Mouse (Mus musculus) midbrain, embryonic 15.5 days (tissue): Measurements from ENCODE around the gene Fkbpl. TPM values are rescaled to one million over a fixed set of nuclear protein-coding genes. Genes with fewer than 3 reads are reported as not detected.

Experiments used
- ATAC-seq: fragments of 200-750 bp; cut with Nextera tagmentation; replicated peaks from 2 replicates; pipeline ENCODE4 v1.8.0; 2017; ENCODE audit warnings: moderate TSS enrichment
- H3K27ac ChIP-seq: fragments of 300-500 bp; sonication (generic); 2 replicates; pipeline ENCODE4 v1.5.1; 2015; ENCODE audit warnings: mild to moderate bottlenecking, inconsistent platforms
- H3K27me3 ChIP-seq: fragments of 300-500 bp; sonication (generic); replicated peaks from 2 replicates; pipeline ENCODE4 v1.6.1; 2015; ENCODE audit warnings: inconsistent platforms
- H3K36me3 ChIP-seq: fragments of 300-500 bp; sonication (generic); replicated peaks from 2 replicates; pipeline ENCODE4 v1.6.1; 2015; ENCODE audit warnings: inconsistent platforms
- H3K4me1 ChIP-seq: fragments of 300-500 bp; sonication (generic); 2 replicates; pipeline ENCODE4 v1.6.1; 2015; ENCODE audit warnings: inconsistent platforms
- H3K4me2 ChIP-seq: fragments of 300-500 bp; sonication (generic); 2 replicates; pipeline ENCODE4 v1.6.1; 2015; ENCODE audit warnings: inconsistent platforms, mild to moderate bottlenecking, moderate library complexity
- H3K4me3 ChIP-seq: fragments of 300-500 bp; sonication (generic); 2 replicates; pipeline ENCODE4 v1.5.1; 2015; ENCODE audit warnings: mild to moderate bottlenecking, inconsistent platforms
- H3K9ac ChIP-seq: fragments of 300-500 bp; sonication (generic); 2 replicates; pipeline ENCODE4 v1.6.1; 2015; ENCODE audit warnings: mild to moderate bottlenecking, inconsistent platforms
- H3K9me3 ChIP-seq: fragments of 300-500 bp; sonication (generic); 2 replicates; pipeline ENCODE4 v1.6.1; 2016; ENCODE audit warnings: inconsistent platforms
- WGBS: fragments of 180-500 bp; shearing (Covaris S2); methylation state at CpG from one replicate; pipeline ENCODE4 v1.1.7; 2015; ENCODE audit warnings: mixed read lengths; 5-methylcytosine and 5-hydroxymethylcytosine counted together
- polyA plus RNA-seq: library from polyadenylated mRNA; unstranded; fragments of >200 nt; fragmentation: Nextera tagmentation; extraction: Ambion mirVana; gene quantifications from 2 replicates; pipeline ENCODE4 v1.2.1, GENCODE M21; 2015

The Fkbpl gene
- polyA plus RNA-seq, 1 experiment from 2014 or later: 16.0 TPM

DNA sequence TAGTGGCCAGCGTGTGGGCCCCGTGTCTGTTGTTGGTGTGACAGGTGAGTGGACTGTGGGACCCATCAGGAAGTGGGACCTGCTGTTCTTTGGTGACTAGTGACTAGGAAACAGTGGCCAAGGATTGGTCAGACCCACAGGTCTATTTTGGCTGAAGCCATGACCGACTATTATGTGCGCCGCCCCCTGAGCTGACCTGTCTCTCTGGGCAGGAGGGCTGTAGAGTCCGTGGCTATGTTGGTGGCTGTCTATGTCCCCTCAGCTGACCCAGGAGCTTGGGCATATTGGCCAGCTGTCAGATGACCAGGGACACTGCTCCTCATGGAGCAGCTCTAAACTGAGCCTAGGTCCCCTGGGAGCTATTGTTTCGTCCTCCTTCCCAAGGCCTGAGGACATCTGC lies 44.3 kb downstream of the Fkbpl start:
- Histone ChIP-seq H3K4me1 (no peaks in the 10 kb centered on the region), H3K9ac (no peak overlapping the region), H3K9me3 (no peaks in the 10 kb centered on the region), H3K4me2 (no peak overlapping the region), H3K4me3 (no peak overlapping the region), H3K27ac (no peak overlapping the region), H3K36me3 (no peaks in the 10 kb centered on the region), H3K27me3 (no peaks in the 10 kb centered on the region)
- 92% methylated on average over 7 of the region's 7 CpGs for WGBS
- no peak for ATAC-seq

- WGBS: 79% methylated on average over 4 of the region's 4 CpGs
- Histone ChIP-seq H3K27me3 (no peaks in the 10 kb centered on the region), H3K4me3 (no peak overlapping the region), H3K36me3 (no peaks in the 10 kb centered on the region), H3K9ac (no peak overlapping the region), H3K9me3 (no peaks in the 10 kb centered on the region), H3K27ac (no peak overlapping the region), H3K4me2 (no peak overlapping the region), H3K4me1 (no peaks in the 10 kb centered on the region)
- ATAC-seq: no peak
Measured at GRCm38 (mm10) chr17:34690458-34690857, 45.9 kb downstream of the Fkbpl start.

GRCm38 (mm10) chr17:34692906-34693305 lies 48.3 kb downstream of the Fkbpl start:
- no peaks in the 10 kb centered on the region for H3K27me3 ChIP-seq
- WGBS: 68% methylated on average over 7 of the region's 7 CpGs
- no peak overlapping the region for H3K4me2 ChIP-seq
- no peak for ATAC-seq
- no peak overlapping the region for H3K4me3 ChIP-seq
- H3K36me3 ChIP-seq: no peaks in the 10 kb centered on the region
- no peaks in the 10 kb centered on the region for H3K9me3 ChIP-seq
- no peak overlapping the region for H3K9ac ChIP-seq
- no peak overlapping the region for H3K27ac ChIP-seq
- H3K4me1 ChIP-seq: no peaks in the 10 kb centered on the region

Other genes starting within 250 kb of the Fkbpl start
- gene BC051142, start 245.9 kb upstream of the Fkbpl start, polyA plus RNA-seq: 5.8 and 7.1 TPM in 2 replicates
- not detected in 2 replicates for gene Btnl4, start 167.4 kb upstream of the Fkbpl start, polyA plus RNA-seq
- not detected in 2 replicates for gene Btnl6, start 127.4 kb upstream of the Fkbpl start, polyA plus RNA-seq
- gene Notch4, start 80.5 kb upstream of the Fkbpl start, polyA plus RNA-seq: 7.2 and 11.8 TPM in 2 replicates
- gene Gpsm3, start 55.0 kb upstream of the Fkbpl start, polyA plus RNA-seq: 3.8 and 5.1 TPM in 2 replicates
- 10.2 and 10.7 TPM in 2 replicates for gene Pbx2, start 53.5 kb upstream of the Fkbpl start, polyA plus RNA-seq
- 1.7 and 1.8 TPM in 2 replicates for gene Ager, start 46.9 kb upstream of the Fkbpl start, polyA plus RNA-seq
- gene Rnf5, start 41.1 kb upstream of the Fkbpl start, polyA plus RNA-seq: 306 and 313 TPM in 2 replicates
- gene Agpat1, start 40.5 kb upstream of the Fkbpl start, polyA plus RNA-seq: 128 and 130 TPM in 2 replicates
- 9.2 and 10.3 TPM in 2 replicates for gene Egfl8, start 28.8 kb upstream of the Fkbpl start, polyA plus RNA-seq
- gene Ppt2, start 16.3 kb upstream of the Fkbpl start, polyA plus RNA-seq: 20.0 and 20.9 TPM in 2 replicates
- 10.7 and 10.8 TPM in 2 replicates for gene Prrt1, start 15.2 kb upstream of the Fkbpl start, polyA plus RNA-seq
- 123 and 125 TPM in 2 replicates for gene Atf6b, start 2.4 kb downstream of the Fkbpl start, polyA plus RNA-seq
- 0.18 and 0.24 TPM in 2 replicates for gene Tnxb, start 25.8 kb downstream of the Fkbpl start, polyA plus RNA-seq
- gene C4b, start 99.1 kb downstream of the Fkbpl start, polyA plus RNA-seq: 0.22 TPM in 2 replicates
- gene Cyp21a1, start 159.8 kb downstream of the Fkbpl start, polyA plus RNA-seq: not detected in 2 replicates
- 41.2 and 50.4 TPM in 2 replicates for gene Stk19, start 192.2 kb downstream of the Fkbpl start, polyA plus RNA-seq
- gene Dxo, start 192.3 kb downstream of the Fkbpl start, polyA plus RNA-seq: 75.0 and 79.1 TPM in 2 replicates
- 67.4 and 73.8 TPM in 2 replicates for gene Skiv2l, start 205.4 kb downstream of the Fkbpl start, polyA plus RNA-seq
- 76.3 and 82.3 TPM in 2 replicates for gene Nelfe, start 205.6 kb downstream of the Fkbpl start, polyA plus RNA-seq
- gene Cfb, start 217.8 kb downstream of the Fkbpl start, polyA plus RNA-seq: 2.6 and 3.3 TPM in 2 replicates
- gene Zbtb12, start 234.7 kb downstream of the Fkbpl start, polyA plus RNA-seq: 17.4 and 17.5 TPM in 2 replicates
- gene Gm20547, start 237.3 kb downstream of the Fkbpl start, polyA plus RNA-seq: 0.18 TPM in 1 of 2 replicates, not detected in the other